Mouse (Mus musculus): ENCODE measurements around the gene Il22ra1. TPM values are rescaled to one million over a fixed set of nuclear protein-coding genes. Genes with fewer than 3 reads are reported as not detected.
"Not testable (repeated sequence)": the region's sequence is repeated elsewhere in the genome, so short reads cannot be mapped to it uniquely, and the experiment has no call there.

The Il22ra1 gene
- polyA plus RNA-seq, 1 experiment from 2014 or later = not detected

GRCm38 (mm10) chr4:135706045-135706444 is 21.9 kb upstream of the Il22ra1 start:
- no peak overlapping the region for H3K4me3 ChIP-seq
- H3K4me1 ChIP-seq (replicated peaks) = no peaks in the 10 kb centered on the region
- no peaks in the 10 kb centered on the region for H3K27me3 ChIP-seq
- 90% methylated on average over 6 of the region's 6 CpGs for WGBS
- H3K9ac ChIP-seq = no peak overlapping the region
- H3K36me3 ChIP-seq = no peaks in the 10 kb centered on the region
- H3K27ac ChIP-seq (replicated peaks) = no peak overlapping the region
- no peak for ATAC-seq (ENCODE audit: low read depth)
- no peak overlapping the region for H3K4me2 ChIP-seq
- no peaks in the 10 kb centered on the region for H3K9me3 ChIP-seq

DNA sequence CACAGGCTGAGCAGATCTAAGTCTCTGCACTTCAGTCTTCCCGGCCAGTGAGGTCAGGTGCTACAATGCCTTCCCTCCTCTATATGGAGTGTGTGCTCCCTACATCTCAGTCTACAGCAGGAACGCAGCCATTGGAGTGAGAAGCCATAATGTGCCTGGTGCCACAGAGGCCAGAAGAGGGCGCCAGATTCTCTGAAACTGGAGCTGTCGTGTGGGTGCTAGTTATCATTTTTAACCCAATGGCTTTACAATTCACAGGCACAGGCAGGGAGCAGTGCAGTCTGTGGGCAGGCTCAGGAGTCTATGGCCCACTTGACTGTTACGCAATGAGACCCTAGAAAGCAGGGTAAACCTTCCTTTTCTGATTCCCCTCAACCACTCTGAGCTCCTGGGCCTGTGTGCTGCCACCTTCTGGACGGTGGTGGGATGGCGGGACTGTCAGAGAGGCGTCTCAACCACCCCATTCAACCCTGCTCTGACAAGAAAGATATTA is 18.9 kb upstream of the Il22ra1 start:
- Histone ChIP-seq H3K27me3 (no peaks in the 10 kb centered on the region), H3K9me3 (no peaks in the 10 kb centered on the region), H3K36me3 (no peaks in the 10 kb centered on the region), H3K4me3 (no peak overlapping the region), H3K4me2 (peak overlapping the region; percentile 32; the same call in 1 of the 2 replicates), H3K9ac (no peak overlapping the region), H3K4me1 (replicated peaks) (no peaks in the 10 kb centered on the region), H3K27ac (replicated peaks) (no peak overlapping the region)
- peak; percentile 50 for ATAC-seq (ENCODE audit: low read depth)
- WGBS = 8% methylated on average over 8 of the region's 8 CpGs

DNA sequence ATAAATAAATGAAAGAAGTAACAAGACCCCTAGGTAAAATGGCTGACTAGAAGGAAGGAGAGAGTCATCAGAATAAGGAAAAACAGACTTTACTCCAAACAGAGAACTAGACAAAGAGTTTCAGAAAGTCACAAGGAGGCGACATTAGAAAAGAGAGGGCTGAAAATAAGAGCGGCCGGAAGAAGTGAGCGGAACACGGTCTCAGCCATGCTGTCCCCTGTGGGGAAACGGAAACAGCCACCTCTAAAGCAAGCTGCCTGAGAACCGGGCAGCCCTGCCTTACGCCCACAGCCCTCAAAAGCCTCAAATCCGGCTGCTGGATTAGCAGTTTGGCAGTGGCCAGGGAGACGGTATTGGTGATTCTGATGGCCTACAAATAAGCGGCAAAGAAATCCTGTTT is 18.4 kb upstream of the Il22ra1 start:
- Histone ChIP-seq H3K4me1 (replicated peaks) (no peaks in the 10 kb centered on the region), H3K4me3 (no peak overlapping the region), H3K27ac (replicated peaks) (no peak overlapping the region), H3K9ac (no peak overlapping the region), H3K27me3 (no peaks in the 10 kb centered on the region), H3K9me3 (no peaks in the 10 kb centered on the region), H3K4me2 (no peak overlapping the region), H3K36me3 (no peaks in the 10 kb centered on the region)
- 81% methylated on average over 11 of the region's 11 CpGs for WGBS
- no peak for ATAC-seq (ENCODE audit: low read depth)

DNA sequence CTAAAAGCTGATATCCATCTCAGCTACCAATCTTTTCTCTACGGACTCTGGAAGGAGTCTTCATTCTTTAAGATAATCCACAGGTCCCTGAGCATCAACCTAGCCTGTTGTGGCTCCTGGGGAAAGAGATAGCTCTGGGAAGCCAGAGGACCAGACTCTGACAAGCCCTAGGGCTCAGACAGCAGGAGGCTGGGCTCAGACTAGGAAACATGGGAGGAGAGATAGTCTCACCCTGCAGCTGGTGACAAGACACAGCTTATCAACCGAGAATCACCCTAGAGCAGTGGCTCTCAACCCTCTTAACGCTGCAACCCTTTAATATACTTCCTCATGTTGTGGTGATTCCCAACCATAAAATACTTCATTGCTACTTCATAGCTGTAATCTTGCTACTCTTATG is 17.6 kb upstream of the Il22ra1 start:
- 92% methylated on average over 3 of the region's 3 CpGs for WGBS
- no peak overlapping the region for H3K9ac ChIP-seq
- no peaks in the 10 kb centered on the region for H3K27me3 ChIP-seq
- ATAC-seq (ENCODE audit: low read depth) = no peak
- no peak overlapping the region for H3K4me2 ChIP-seq
- no peaks in the 10 kb centered on the region for H3K36me3 ChIP-seq
- no peak overlapping the region for H3K27ac ChIP-seq (replicated peaks)
- no peak overlapping the region for H3K4me3 ChIP-seq
- no peaks in the 10 kb centered on the region for H3K4me1 ChIP-seq (replicated peaks)
- H3K9me3 ChIP-seq = no peaks in the 10 kb centered on the region

DNA sequence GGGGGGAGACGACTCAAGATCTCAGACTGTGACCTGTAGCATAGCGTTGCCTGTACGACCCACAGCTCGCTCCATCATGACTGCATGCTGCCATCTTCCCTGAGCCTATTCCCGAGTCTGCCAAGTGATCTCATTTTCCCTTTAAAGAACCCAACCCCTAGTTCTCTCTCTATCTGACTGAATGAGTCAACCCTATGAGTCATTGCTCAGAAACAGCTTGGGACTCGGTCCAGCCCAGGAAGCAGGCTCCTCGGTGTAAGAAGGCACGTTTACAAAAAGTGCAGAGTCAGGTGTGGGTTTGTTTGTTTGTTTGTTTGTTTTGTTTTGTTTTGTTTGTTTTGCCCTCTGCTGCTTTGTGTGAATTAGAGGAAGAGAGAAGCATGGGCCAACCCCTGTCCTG is 13.2 kb upstream of the Il22ra1 start:
- Histone ChIP-seq H3K36me3 (no peaks in the 10 kb centered on the region), H3K27ac (replicated peaks) (no peak overlapping the region), H3K4me3 (no peak overlapping the region), H3K27me3 (no peaks in the 10 kb centered on the region), H3K9me3 (no peaks in the 10 kb centered on the region), H3K9ac (no peak overlapping the region), H3K4me2 (no peak overlapping the region), H3K4me1 (replicated peaks) (no peaks in the 10 kb centered on the region)
- ATAC-seq (ENCODE audit: low read depth) = no peak
- 90% methylated on average over 8 of the region's 8 CpGs for WGBS

DNA sequence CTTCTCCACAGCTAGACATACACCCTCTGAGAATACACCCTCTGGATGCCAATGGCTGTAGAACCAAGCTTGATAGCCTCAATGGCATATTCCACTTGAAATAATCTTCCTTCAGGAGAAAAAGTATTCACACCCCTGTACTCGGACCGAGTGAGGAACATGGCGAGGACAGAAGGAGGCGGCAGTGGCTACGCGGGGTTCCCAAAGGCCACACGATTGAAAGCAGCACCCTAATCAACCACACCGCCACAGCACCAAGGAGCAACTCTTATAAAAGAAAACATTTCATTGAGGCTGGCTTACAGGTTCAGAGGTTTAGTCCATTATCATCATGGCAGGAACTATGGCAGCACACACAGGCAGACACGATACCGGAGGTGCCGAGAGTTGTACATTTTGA is 11.5 kb upstream of the Il22ra1 start:
- not testable (repeated sequence) for ATAC-seq (ENCODE audit: low read depth); H3K36me3 ChIP-seq; H3K4me2 ChIP-seq; H3K4me3 ChIP-seq; H3K27ac ChIP-seq (replicated peaks); H3K4me1 ChIP-seq (replicated peaks); H3K27me3 ChIP-seq; H3K9ac ChIP-seq; H3K9me3 ChIP-seq
- 92% methylated on average over 11 of the region's 11 CpGs for WGBS

- H3K4me2 ChIP-seq = no peak overlapping the region
- 80% methylated on average over 17 of the region's 17 CpGs for WGBS
Observed at GRCm38 (mm10) chr4:135722540-135723290, 5.3 kb upstream of the Il22ra1 start.

DNA sequence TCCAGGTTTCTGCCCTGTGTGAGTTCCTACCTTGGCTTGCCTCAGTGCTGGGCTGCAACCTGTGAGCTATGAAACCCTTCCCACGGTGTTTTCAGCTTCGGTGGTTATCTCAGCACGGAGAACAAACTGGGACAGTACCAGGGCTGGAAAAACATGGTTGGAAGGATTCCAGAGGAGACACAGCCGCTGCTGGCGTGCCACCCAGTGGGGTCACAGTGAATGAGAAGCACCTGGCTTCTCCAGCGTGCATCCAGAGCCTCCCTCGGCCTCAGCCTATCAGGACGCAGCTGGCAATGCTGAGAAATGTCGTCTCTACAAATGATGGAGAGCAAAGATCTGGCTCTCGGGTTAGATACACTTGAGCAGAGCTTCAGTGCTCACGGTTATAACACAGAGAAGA is 1.6 kb upstream of the Il22ra1 start:
- no peaks in the 10 kb centered on the region for H3K9me3 ChIP-seq
- no peak for ATAC-seq (ENCODE audit: low read depth)

More at GRCm38 (mm10) chr4:135722540-135723290, 5.3 kb upstream of the Il22ra1 start:
- H3K27ac ChIP-seq (replicated peaks) = no peak overlapping the region
- no peaks in the 10 kb centered on the region; the same call in 1 of the 2 replicates for H3K9me3 ChIP-seq
- ATAC-seq (ENCODE audit: low read depth) = no peak
- H3K27me3 ChIP-seq = no peaks in the 10 kb centered on the region
- no peaks in the 10 kb centered on the region for H3K36me3 ChIP-seq
- no peaks in the 10 kb centered on the region for H3K4me1 ChIP-seq (replicated peaks)
- no peak overlapping the region for H3K4me3 ChIP-seq
- H3K9ac ChIP-seq = no peak overlapping the region

GRCm38 (mm10) chr4:135730204-135730603 is 2.2 kb downstream of the Il22ra1 start:
- H3K36me3 ChIP-seq = no peaks in the 10 kb centered on the region
- H3K9me3 ChIP-seq = peaks cover 5% of the 10 kb centered on the region; the same call in 1 of the 2 replicates
- H3K4me3 ChIP-seq = no peak overlapping the region
- no peaks in the 10 kb centered on the region for H3K4me1 ChIP-seq (replicated peaks)
- H3K9ac ChIP-seq = no peak overlapping the region
- WGBS = 84% methylated on average over 9 of the region's 9 CpGs
- no peak overlapping the region for H3K4me2 ChIP-seq
- no peaks in the 10 kb centered on the region for H3K27me3 ChIP-seq
- no peak for ATAC-seq (ENCODE audit: low read depth)
- no peak overlapping the region for H3K27ac ChIP-seq (replicated peaks)

More for the DNA sequence above, 1.6 kb upstream of the Il22ra1 start:
- Histone ChIP-seq H3K36me3 (no peaks in the 10 kb centered on the region), H3K27ac (replicated peaks) (no peak overlapping the region), H3K4me3 (no peak overlapping the region), H3K27me3 (no peaks in the 10 kb centered on the region), H3K4me1 (replicated peaks) (no peaks in the 10 kb centered on the region), H3K4me2 (no peak overlapping the region), H3K9ac (no peak overlapping the region)
- 85% methylated on average over 11 of the region's 11 CpGs for WGBS

- H3K4me1 ChIP-seq (replicated peaks) = no peaks in the 10 kb centered on the region
- H3K4me3 ChIP-seq = no peak overlapping the region
- H3K9ac ChIP-seq = no peak overlapping the region
- no peak for ATAC-seq (ENCODE audit: low read depth)
- WGBS = 79% methylated on average over 8 of the region's 8 CpGs
- no peak overlapping the region for H3K4me2 ChIP-seq
- no peak overlapping the region for H3K27ac ChIP-seq (replicated peaks)
- H3K36me3 ChIP-seq = no peaks in the 10 kb centered on the region
- H3K9me3 ChIP-seq = peaks cover 5% of the 10 kb centered on the region; the same call in 1 of the 2 replicates
- H3K27me3 ChIP-seq = no peaks in the 10 kb centered on the region
Observed at GRCm38 (mm10) chr4:135730951-135731350, 3.0 kb downstream of the Il22ra1 start.

DNA sequence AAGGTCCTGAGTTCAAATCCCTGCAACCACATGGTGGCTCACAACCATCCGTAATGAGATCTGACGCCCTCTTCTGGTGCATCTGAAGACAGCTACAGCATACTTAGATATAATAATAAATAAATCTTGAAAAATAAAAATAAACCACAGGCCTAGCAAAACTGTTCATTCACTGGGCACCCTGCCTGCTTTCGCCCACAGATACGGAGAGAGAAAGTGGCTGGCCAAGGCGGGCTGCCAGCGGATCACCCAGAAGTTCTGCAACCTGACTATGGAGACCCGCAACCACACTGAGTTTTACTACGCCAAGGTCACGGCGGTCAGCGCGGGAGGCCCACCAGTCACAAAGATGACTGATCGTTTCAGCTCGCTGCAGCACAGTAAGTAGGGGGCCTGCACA is 5.9 kb downstream of the Il22ra1 start:
- Histone ChIP-seq H3K27me3 (no peaks in the 10 kb centered on the region), H3K36me3 (no peaks in the 10 kb centered on the region), H3K4me1 (replicated peaks) (0 out of 2 replicates have a peak, but pooled peaks cover 4% of the 10 kb centered on the region), H3K4me3 (no peak overlapping the region), H3K9me3 (peaks cover 5% of the 10 kb centered on the region; the same call in 1 of the 2 replicates), H3K9ac (no peak overlapping the region), H3K4me2 (no peak overlapping the region), H3K27ac (replicated peaks) (no peak overlapping the region)
- no peak for ATAC-seq (ENCODE audit: low read depth)
- 95% methylated on average over 14 of the region's 14 CpGs for WGBS

DNA sequence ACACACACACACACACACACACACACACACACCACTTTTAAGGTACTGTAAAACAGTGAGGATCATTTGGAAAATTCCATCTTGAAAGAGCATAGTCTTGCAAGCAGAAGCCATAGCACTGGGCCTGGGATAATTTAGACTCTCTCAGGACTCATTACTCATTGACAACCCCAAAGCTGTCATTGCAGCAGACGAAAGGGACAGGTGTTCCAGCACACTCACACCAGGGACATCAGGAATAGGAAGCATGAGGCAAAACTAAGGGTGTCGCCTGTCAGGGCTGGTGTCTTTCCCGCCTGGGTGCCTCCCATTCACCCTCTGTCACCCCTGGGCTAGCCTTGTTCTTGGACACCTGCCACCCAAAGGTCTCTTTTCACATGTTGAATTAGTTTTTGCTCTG is 8.9 kb downstream of the Il22ra1 start:
- WGBS = 65% methylated on average over 3 of the region's 3 CpGs
- Histone ChIP-seq H3K27me3 (no peaks in the 10 kb centered on the region), H3K27ac (replicated peaks) (no peak overlapping the region), H3K9ac (no peak overlapping the region), H3K4me2 (no peak overlapping the region), H3K4me1 (replicated peaks) (0 out of 2 replicates have a peak, but pooled peaks cover 4% of the 10 kb centered on the region), H3K4me3 (no peak overlapping the region), H3K9me3 (peaks cover 5% of the 10 kb centered on the region; the same call in 1 of the 2 replicates), H3K36me3 (no peaks in the 10 kb centered on the region)
- no peak for ATAC-seq (ENCODE audit: low read depth)

Measured in neural tube, embryonic 13.5 days (tissue).